Mouse (Mus musculus) lung, embryonic 15.5 days (tissue): ENCODE results near the gene Pitpnb. TPM values are rescaled to one million over a fixed set of nuclear protein-coding genes. Genes with fewer than 3 reads are reported as not detected.
A peak's percentile ranks its signal among the peaks of the same experiment; 100 is the strongest.

Experiments
- ATAC-seq: fragments of 200-750 bp; cut with Nextera tagmentation; 2 replicates; pipeline ENCODE4 v1.8.0; 2017; ENCODE audit warnings: moderate number of reproducible peaks, borderline replicate concordance; ENCODE audit not compliant: low FRiP score, low TSS enrichment; ENCODE audit errors: extremely low read depth
- H3K27ac ChIP-seq: fragments of 300-500 bp; sonication (generic); 2 replicates; pipeline ENCODE4 v1.5.1; 2015; ENCODE audit warnings: moderate library complexity, mild to moderate bottlenecking, inconsistent platforms
- H3K27me3 ChIP-seq: fragments of 300-500 bp; sonication (generic); 2 replicates; pipeline ENCODE4 v1.6.1; 2015; ENCODE audit warnings: inconsistent platforms
- H3K36me3 ChIP-seq: fragments of 300-500 bp; sonication (generic); 2 replicates; pipeline ENCODE4 v1.6.1; 2015; ENCODE audit warnings: inconsistent platforms
- H3K4me1 ChIP-seq: fragments of 300-500 bp; sonication (generic); 2 replicates; pipeline ENCODE4 v1.6.1; 2015; ENCODE audit warnings: inconsistent platforms
- H3K4me2 ChIP-seq: fragments of 300-500 bp; sonication (generic); 2 replicates; pipeline ENCODE4 v1.6.1; 2015; ENCODE audit warnings: inconsistent platforms, mild to moderate bottlenecking, moderate library complexity
- H3K4me3 ChIP-seq: fragments of 300-500 bp; sonication (generic); 2 replicates; pipeline ENCODE4 v1.5.1; 2015; ENCODE audit warnings: mild to moderate bottlenecking, inconsistent platforms
- H3K9ac ChIP-seq: fragments of 300-500 bp; sonication (generic); 2 replicates; pipeline ENCODE4 v1.6.1; 2015; ENCODE audit warnings: inconsistent platforms
- H3K9me3 ChIP-seq: fragments of 300-500 bp; sonication (generic); 2 replicates; pipeline ENCODE4 v1.6.1; 2016; ENCODE audit warnings: inconsistent platforms
- WGBS: fragments of 180-500 bp; shearing (Covaris S2); methylation state at CpG from one replicate; pipeline ENCODE4 v1.1.7; 2015; 5-methylcytosine and 5-hydroxymethylcytosine counted together
- polyA plus RNA-seq: library from polyadenylated mRNA; unstranded; fragments of >200 nt; fragmentation: Nextera tagmentation; extraction: Ambion mirVana; gene quantifications from 2 replicates; pipeline ENCODE4 v1.2.1, GENCODE M21; 2015

The Pitpnb gene
- polyA plus RNA-seq, 1 experiment from 2014 or later, result 110 TPM

GRCm38 (mm10) chr5:111426249-111426648 is 95.7 kb downstream of the Pitpnb start:
- Histone ChIP-seq H3K4me1 (peaks cover 36% of the 10 kb centered on the region), H3K4me2 (no peak overlapping the region), H3K9ac (no peak overlapping the region), H3K27me3 (peaks cover 4% of the 10 kb centered on the region), H3K9me3 (no peaks in the 10 kb centered on the region), H3K27ac (no peak overlapping the region), H3K36me3 (no peaks in the 10 kb centered on the region), H3K4me3 (no peak overlapping the region)
- WGBS, result 54% methylated on average over 5 of the region's 5 CpGs
- ATAC-seq, result no peak

- Histone ChIP-seq H3K4me3 (no peak overlapping the region), H3K27me3 (no peaks in the 10 kb centered on the region), H3K9ac (no peak overlapping the region), H3K4me2 (no peak overlapping the region), H3K9me3 (no peaks in the 10 kb centered on the region), H3K36me3 (no peaks in the 10 kb centered on the region), H3K4me1 (peaks cover 39% of the 10 kb centered on the region), H3K27ac (no peak overlapping the region)
- no peak for ATAC-seq
- WGBS, result 85% methylated on average over 6 of the region's 6 CpGs
Measured at GRCm38 (mm10) chr5:111428882-111429281, 98.3 kb downstream of the Pitpnb start.

- no peak overlapping the region for H3K4me2 ChIP-seq
- no peaks in the 10 kb centered on the region for H3K9me3 ChIP-seq
- no peak overlapping the region for H3K4me3 ChIP-seq
- no peaks in the 10 kb centered on the region for H3K27me3 ChIP-seq
- H3K4me1 ChIP-seq, result peaks cover 46% of the 10 kb centered on the region
- ATAC-seq, result no peak
- no peaks in the 10 kb centered on the region for H3K36me3 ChIP-seq
- WGBS, result 56% methylated on average over 7 of the region's 7 CpGs
- H3K9ac ChIP-seq, result no peak overlapping the region
- no peak overlapping the region for H3K27ac ChIP-seq
Measured at GRCm38 (mm10) chr5:111429726-111430125, 99.2 kb downstream of the Pitpnb start.

- H3K36me3 ChIP-seq, result no peaks in the 10 kb centered on the region
- 41% methylated on average over 11 of the region's 11 CpGs for WGBS
- no peaks in the 10 kb centered on the region for H3K9me3 ChIP-seq
- no peak overlapping the region for H3K4me2 ChIP-seq
- no peak overlapping the region for H3K9ac ChIP-seq
- no peak overlapping the region for H3K27ac ChIP-seq
- H3K4me3 ChIP-seq, result no peak overlapping the region
- no peaks in the 10 kb centered on the region for H3K27me3 ChIP-seq
- ATAC-seq, result no peak
- peaks cover 50% of the 10 kb centered on the region for H3K4me1 ChIP-seq
Measured at GRCm38 (mm10) chr5:111431007-111431730, 100.6 kb downstream of the Pitpnb start.

GRCm38 (mm10) chr5:111432842-111433241 is 102.3 kb downstream of the Pitpnb start:
- Histone ChIP-seq H3K36me3 (no peaks in the 10 kb centered on the region), H3K4me1 (peaks cover 47% of the 10 kb centered on the region), H3K4me3 (no peak overlapping the region), H3K27ac (no peak overlapping the region), H3K27me3 (no peaks in the 10 kb centered on the region), H3K9me3 (no peaks in the 10 kb centered on the region), H3K9ac (no peak overlapping the region), H3K4me2 (no peak overlapping the region)
- ATAC-seq, result no peak
- 40% methylated on average over 5 of the region's 5 CpGs for WGBS

GRCm38 (mm10) chr5:111434342-111434842 is 103.8 kb downstream of the Pitpnb start:
- H3K36me3 ChIP-seq, result no peaks in the 10 kb centered on the region
- no peak overlapping the region for H3K27ac ChIP-seq
- H3K4me2 ChIP-seq, result peak overlapping the region; percentile 17
- no peak overlapping the region for H3K9ac ChIP-seq
- 20% methylated on average over 13 of the region's 16 CpGs for WGBS
- H3K27me3 ChIP-seq, result no peaks in the 10 kb centered on the region
- H3K4me1 ChIP-seq, result peaks cover 47% of the 10 kb centered on the region
- peak; percentile 55 for ATAC-seq
- H3K4me3 ChIP-seq, result no peak overlapping the region
- H3K9me3 ChIP-seq, result no peaks in the 10 kb centered on the region

GRCm38 (mm10) chr5:111436260-111436659 is 105.7 kb downstream of the Pitpnb start:
- no peaks in the 10 kb centered on the region for H3K9me3 ChIP-seq
- peaks cover 38% of the 10 kb centered on the region for H3K4me1 ChIP-seq

GRCm38 (mm10) chr5:111437205-111437604 is 106.6 kb downstream of the Pitpnb start:
- no peak overlapping the region for H3K4me2 ChIP-seq
- H3K9ac ChIP-seq, result no peak overlapping the region
- H3K4me3 ChIP-seq, result no peak overlapping the region
- ATAC-seq, result no peak
- no peak overlapping the region for H3K27ac ChIP-seq
- no peaks in the 10 kb centered on the region for H3K27me3 ChIP-seq
- H3K36me3 ChIP-seq, result no peaks in the 10 kb centered on the region
- H3K9me3 ChIP-seq, result no peaks in the 10 kb centered on the region
- H3K4me1 ChIP-seq, result peaks cover 29% of the 10 kb centered on the region
- 64% methylated on average over 7 of the region's 7 CpGs for WGBS

More at GRCm38 (mm10) chr5:111436260-111436659, 105.7 kb downstream of the Pitpnb start:
- Histone ChIP-seq H3K9ac (no peak overlapping the region), H3K27me3 (no peaks in the 10 kb centered on the region), H3K4me3 (no peak overlapping the region), H3K36me3 (no peaks in the 10 kb centered on the region), H3K4me2 (no peak overlapping the region), H3K27ac (no peak overlapping the region)
- 68% methylated on average over 7 of the region's 7 CpGs for WGBS
- ATAC-seq, result no peak

Other genes starting within 250 kb of the Pitpnb start
- gene Mn1, start 86.6 kb downstream of the Pitpnb start, polyA plus RNA-seq, result 7.8 and 9.0 TPM in 2 replicates